Comparison of ENCODE assay signal across 26 mouse cellular contexts in genomic region chr5:28110881-28111280, GRCm38 (mm10). TPM values are rescaled to one million over a fixed set of nuclear protein-coding genes. Genes with fewer than 3 reads are reported as not detected.
DNase-seq lines count a peak whose midpoint lies in the region; ATAC-seq lines count a peak whose summit lies in the region.
"Had no signal": no experiment of that assay in that cellular context is flagged by ENCODE, and none has a peak within 500 bp of the region (broad histone marks: within the 10 kb centered on the region; RNA-seq: fewer than 3 reads in every experiment).

No protein-coding gene starts in this region.

- no peak for ATAC-seq in heart, embryonic 12.5 days (ENCODE audit: insufficient number of reproducible peaks, low FRiP score)
- no peak for ATAC-seq in megakaryocyte, adult 5-6 weeks (ENCODE audit: poor library complexity, severe bottlenecking)
- ATAC-seq: forebrain, embryonic 15.5 days; forebrain, postnatal 0 days had no signal

- H3K4me1 ChIP-seq in heart, embryonic 12.5 days (replicated peaks), result no peaks in the 10 kb centered on the region
- H3K4me1 ChIP-seq: embryonic facial prominence, embryonic 13.5 days; embryonic facial prominence, embryonic 15.5 days; forebrain, embryonic 10.5 days; forebrain, embryonic 12.5 days; forebrain, embryonic 15.5 days had no signal

- H3K9me3 ChIP-seq in heart, embryonic 12.5 days (replicated peaks), result no peaks in the 10 kb centered on the region
- H3K9me3 ChIP-seq: embryonic facial prominence, embryonic 15.5 days; forebrain, embryonic 10.5 days; forebrain, embryonic 12.5 days; forebrain, embryonic 15.5 days had no signal

- H3K36me3 ChIP-seq in heart, embryonic 12.5 days, result no peaks in the 10 kb centered on the region
- H3K36me3 ChIP-seq: embryonic facial prominence, embryonic 13.5 days; embryonic facial prominence, embryonic 15.5 days; forebrain, embryonic 10.5 days; forebrain, embryonic 12.5 days; forebrain, embryonic 15.5 days had no signal

- no peak overlapping the region for H3K9ac ChIP-seq in heart, embryonic 12.5 days
- H3K9ac ChIP-seq: embryonic facial prominence, embryonic 13.5 days; embryonic facial prominence, embryonic 15.5 days; forebrain, embryonic 12.5 days; forebrain, embryonic 15.5 days; forebrain, postnatal 0 days had no signal

- no peak overlapping the region for H3K27ac ChIP-seq in heart, embryonic 12.5 days (ENCODE audit: poor library complexity, severe bottlenecking)
- H3K27ac ChIP-seq: embryonic facial prominence, embryonic 13.5 days; embryonic facial prominence, embryonic 15.5 days; forebrain, embryonic 10.5 days; forebrain, embryonic 12.5 days; forebrain, embryonic 15.5 days had no signal

- H3K4me3 ChIP-seq in heart, embryonic 12.5 days, result no peak overlapping the region
- H3K4me3 ChIP-seq: embryonic facial prominence, embryonic 13.5 days; embryonic facial prominence, embryonic 15.5 days; erythroblast, embryonic 14.5 days; forebrain, embryonic 10.5 days; forebrain, embryonic 12.5 days; forebrain, embryonic 15.5 days had no signal

- DNase-seq in heart, adult 11 months, result peak; percentile 55
- peak; percentile 47 for DNase-seq in 3134 (ENCODE audit: extremely low read depth, insufficient read length, low spot score)
- DNase-seq in 3T3-L1 (ENCODE audit: low read depth, low spot score), result peak; percentile 62
- DNase-seq in NIH3T3 (ENCODE audit: low read depth), result peak; percentile 56
- no peak for DNase-seq in natural killer cell, adult 2 months (ENCODE audit: low spot score in 2 of 2)
- DNase-seq: adrenal gland, adult 2 months; adrenal gland, postnatal 10 days; adrenal gland, postnatal 25 days; cerebellum, adult 11 months; cerebellum, adult 18-20 months; cerebellum, adult 8-10 months; cerebellum, adult 9-11 months; cerebellum, postnatal 36 days; embryo, embryonic 11 days; forebrain, postnatal 0 days had no signal

- WGBS in heart, embryonic 12.5 days, result 53% methylated on average over 2 of the region's 2 CpGs

- H3K4me2 ChIP-seq in heart, embryonic 12.5 days, result no peak overlapping the region
- H3K4me2 ChIP-seq: embryonic facial prominence, embryonic 13.5 days; embryonic facial prominence, embryonic 15.5 days; forebrain, embryonic 12.5 days; forebrain, embryonic 15.5 days had no signal

- H3K27me3 ChIP-seq in heart, embryonic 12.5 days (replicated peaks), result peaks cover 17% of the 10 kb centered on the region; the same call in 1 of the 2 replicates
- H3K27me3 ChIP-seq: forebrain, embryonic 15.5 days had no signal

RNA-seq across cellular contexts. Expression of gene Insig1, which starts 39.7 kb away (rescaled TPM):
- 34.3 and 37.8 TPM in 2 replicates for polyA plus RNA-seq in heart, embryonic 12.5 days (2016; fragmentation: Nextera tagmentation; extraction: Ambion mirVana)
- total RNA-seq in megakaryocyte, adult 5-6 weeks (2015), result 25.2 and 26.9 TPM in 2 replicates
- 30.7 and 33.2 TPM in 2 replicates for total RNA-seq in megakaryocyte, adult 5-6 weeks (2017)

RNA-seq across cellular contexts. Expression of gene En2, which starts 54.6 kb away (rescaled TPM):
- not detected in 2 replicates for polyA plus RNA-seq in heart, embryonic 12.5 days (2016; fragmentation: Nextera tagmentation; extraction: Ambion mirVana)
- not detected in 2 replicates for total RNA-seq in megakaryocyte, adult 5-6 weeks (2015)
- not detected in 2 replicates for total RNA-seq in megakaryocyte, adult 5-6 weeks (2017)
- total RNA-seq: adrenal gland, postnatal 10 days; common myeloid progenitor, adult 5-6 weeks; MEL had no signal
- polyA plus RNA-seq: C2C12; embryonic facial prominence, embryonic 13.5 days; embryonic facial prominence, embryonic 15.5 days; erythroblast, embryonic 14.5 days; forebrain, embryonic 10.5 days; forebrain, embryonic 12.5 days; forebrain, embryonic 15.5 days; forebrain, postnatal 0 days had no signal

Comparison
In these comparisons a context has a peak if more than half of its experiments do, and no peak if none do; other contexts are left out.
1. DNase-seq: peak in heart, adult 11 months (single experiment), 3134 (single experiment), 3T3-L1 (single experiment) and NIH3T3 (single experiment); none in natural killer cell, adult 2 months (0 of 2).